Mouse (Mus musculus): ENCODE measurements around the gene Cacna1a. TPM values are rescaled to one million over a fixed set of nuclear protein-coding genes. Genes with fewer than 3 reads are reported as not detected.
"Not testable (repeated sequence)": the region's sequence is repeated elsewhere in the genome, so short reads cannot be mapped to it uniquely, and the experiment has no call there.

The Cacna1a gene
- total and polyA plus RNA-seq, 2 experiments from 2014 or later = 4.2 to 8.6 TPM

- H3K4me1 ChIP-seq (ENCODE audit: control insufficient read depth, insufficient read depth) = peaks cover 10% of the 10 kb centered on the region
- peak; percentile 81 for DNase-seq (ENCODE audit: low spot score)
- H3K4me2 ChIP-seq (ENCODE audit: low read depth, low read length) = peak overlapping the region; percentile 86
- peak overlapping the region; percentile 76 for H3K4me3 ChIP-seq (ENCODE audit: low read depth, low read length)
- peak overlapping the region; percentile 63 for H3K9ac ChIP-seq (replicated peaks; ENCODE audit: low read depth, low read length)
- TF ChIP-seq CTCF (IDR thresholded peaks at IDR 0.05; ENCODE audit: low read depth) (peak; percentile 51), EP300 (IDR thresholded peaks at IDR 0.05; ENCODE audit: low read depth) (no peak; the same call in 1 of the 2 replicates)
- no peaks in the 10 kb centered on the region for H3K27me3 ChIP-seq (ENCODE audit: control insufficient read depth, insufficient read depth, low read length)
- no peaks in the 10 kb centered on the region for H3K9me3 ChIP-seq (replicated peaks; ENCODE audit: control insufficient read depth, low read length)
- ATAC-seq (ENCODE audit: insufficient read depth, low read depth) = peak; percentile 18; the same call in 1 of the 2 replicates
- under 1% methylated on average over 29 of the region's 29 CpGs for WGBS
- peaks cover under 1% of the 10 kb centered on the region; the same call in 1 of the 2 replicates for H3K36me3 ChIP-seq (replicated peaks; ENCODE audit: control insufficient read depth, insufficient read depth, low read length)
- H3K27ac ChIP-seq (ENCODE audit: low read depth) = peak overlapping the region; percentile 93
These were observed 276.5 kb downstream of the Cacna1a start for GRCm38 (mm10) chr8:84664566-84665384.

- H3K4me3 ChIP-seq (ENCODE audit: low read depth, low read length) = peak overlapping the region; percentile 76
- H3K27me3 ChIP-seq (ENCODE audit: control insufficient read depth, insufficient read depth, low read length) = no peaks in the 10 kb centered on the region
- TF ChIP-seq CTCF (IDR thresholded peaks at IDR 0.05; ENCODE audit: low read depth) (no peak), EP300 (IDR thresholded peaks at IDR 0.05; ENCODE audit: low read depth) (no peak)
- H3K9me3 ChIP-seq (replicated peaks; ENCODE audit: control insufficient read depth, low read length) = no peaks in the 10 kb centered on the region
- 4% methylated on average over 14 of the region's 14 CpGs for WGBS
- ATAC-seq (ENCODE audit: insufficient read depth, low read depth) (no peak), DNase-seq (ENCODE audit: low spot score) (peak; percentile 26)
- peak overlapping the region; percentile 93 for H3K27ac ChIP-seq (ENCODE audit: low read depth)
- H3K9ac ChIP-seq (replicated peaks; ENCODE audit: low read depth, low read length) = peak overlapping the region; percentile 63
- H3K4me2 ChIP-seq (ENCODE audit: low read depth, low read length) = peak overlapping the region; percentile 86
- peaks cover 10% of the 10 kb centered on the region for H3K4me1 ChIP-seq (ENCODE audit: control insufficient read depth, insufficient read depth)
- H3K36me3 ChIP-seq (replicated peaks; ENCODE audit: control insufficient read depth, insufficient read depth, low read length) = peaks cover 3% of the 10 kb centered on the region; the same call in 1 of the 2 replicates
These were observed 277.2 kb downstream of the Cacna1a start for GRCm38 (mm10) chr8:84665385-84665893.

GRCm38 (mm10) chr8:84668081-84668480, 279.8 kb downstream of the Cacna1a start:
- no peak for ATAC-seq (ENCODE audit: insufficient read depth, low read depth)

GRCm38 (mm10) chr8:84668731-84669485, 280.7 kb downstream of the Cacna1a start:
- TF ChIP-seq CTCF (IDR thresholded peaks at IDR 0.05; ENCODE audit: low read depth) = no peak
- no peak for TF ChIP-seq EP300 (IDR thresholded peaks at IDR 0.05; ENCODE audit: low read depth)
- Histone ChIP-seq H3K27me3 (ENCODE audit: control insufficient read depth, insufficient read depth, low read length) (no peaks in the 10 kb centered on the region), H3K4me3 (ENCODE audit: low read depth, low read length) (no peak overlapping the region), H3K9ac (replicated peaks; ENCODE audit: low read depth, low read length) (no peak overlapping the region), H3K27ac (ENCODE audit: low read depth) (no peak overlapping the region), H3K36me3 (replicated peaks; ENCODE audit: control insufficient read depth, insufficient read depth, low read length) (peaks cover 19% of the 10 kb centered on the region), H3K4me2 (ENCODE audit: low read depth, low read length) (no peak overlapping the region), H3K9me3 (replicated peaks; ENCODE audit: control insufficient read depth, low read length) (no peaks in the 10 kb centered on the region), H3K4me1 (ENCODE audit: control insufficient read depth, insufficient read depth) (peaks cover 5% of the 10 kb centered on the region)
- 73% methylated on average over 6 of the region's 6 CpGs for WGBS
- DNase-seq (ENCODE audit: low spot score) (no peak), ATAC-seq (ENCODE audit: insufficient read depth, low read depth) (no peak)

More at GRCm38 (mm10) chr8:84668081-84668480, 279.8 kb downstream of the Cacna1a start:
- TF ChIP-seq CTCF (IDR thresholded peaks at IDR 0.05; ENCODE audit: low read depth) = no peak
- no peak for TF ChIP-seq EP300 (IDR thresholded peaks at IDR 0.05; ENCODE audit: low read depth)
- H3K9ac ChIP-seq (replicated peaks; ENCODE audit: low read depth, low read length) = no peak overlapping the region
- no peaks in the 10 kb centered on the region for H3K9me3 ChIP-seq (replicated peaks; ENCODE audit: control insufficient read depth, low read length)
- H3K36me3 ChIP-seq (replicated peaks; ENCODE audit: control insufficient read depth, insufficient read depth, low read length) = peaks cover 12% of the 10 kb centered on the region
- H3K27me3 ChIP-seq (ENCODE audit: control insufficient read depth, insufficient read depth, low read length) = no peaks in the 10 kb centered on the region
- DNase-seq (ENCODE audit: low spot score) = no peak
- WGBS = 59% methylated on average over 1 of the region's 1 CpGs
- no peak overlapping the region for H3K4me2 ChIP-seq (ENCODE audit: low read depth, low read length)
- H3K4me3 ChIP-seq (ENCODE audit: low read depth, low read length) = no peak overlapping the region
- H3K27ac ChIP-seq (ENCODE audit: low read depth) = no peak overlapping the region
- H3K4me1 ChIP-seq (ENCODE audit: control insufficient read depth, insufficient read depth) = peaks cover 9% of the 10 kb centered on the region

GRCm38 (mm10) chr8:84670295-84671006, 282.2 kb downstream of the Cacna1a start:
- not testable (repeated sequence) for H3K27ac ChIP-seq (ENCODE audit: low read depth); DNase-seq (ENCODE audit: low spot score); H3K4me2 ChIP-seq (ENCODE audit: low read depth, low read length); H3K9ac ChIP-seq (replicated peaks; ENCODE audit: low read depth, low read length); H3K9me3 ChIP-seq (replicated peaks; ENCODE audit: control insufficient read depth, low read length); ATAC-seq (ENCODE audit: insufficient read depth, low read depth); H3K27me3 ChIP-seq (ENCODE audit: control insufficient read depth, insufficient read depth, low read length); H3K4me1 ChIP-seq (ENCODE audit: control insufficient read depth, insufficient read depth); H3K4me3 ChIP-seq (ENCODE audit: low read depth, low read length)
- WGBS = 89% methylated on average over 5 of the region's 5 CpGs
- H3K36me3 ChIP-seq (replicated peaks; ENCODE audit: control insufficient read depth, insufficient read depth, low read length) = peaks cover 32% of the 10 kb centered on the region
